Mouse (Mus musculus) c-Kit-positive CD71-positive TER-119-negative erythroid progenitor cells, embryonic 14.5 days (primary cell): ENCODE data around the gene Smarcc2.
"Not testable (repeated sequence)": the region's sequence is repeated elsewhere in the genome, so short reads cannot be mapped to it uniquely, and the experiment has no call there.

ENCODE experiments used
- DNase-seq: peaks from one replicate; pipeline ENCODE4 v3.0.0-alpha.2; 2013; ENCODE audit warnings: low read depth

Smarcc2 gene

DNA sequence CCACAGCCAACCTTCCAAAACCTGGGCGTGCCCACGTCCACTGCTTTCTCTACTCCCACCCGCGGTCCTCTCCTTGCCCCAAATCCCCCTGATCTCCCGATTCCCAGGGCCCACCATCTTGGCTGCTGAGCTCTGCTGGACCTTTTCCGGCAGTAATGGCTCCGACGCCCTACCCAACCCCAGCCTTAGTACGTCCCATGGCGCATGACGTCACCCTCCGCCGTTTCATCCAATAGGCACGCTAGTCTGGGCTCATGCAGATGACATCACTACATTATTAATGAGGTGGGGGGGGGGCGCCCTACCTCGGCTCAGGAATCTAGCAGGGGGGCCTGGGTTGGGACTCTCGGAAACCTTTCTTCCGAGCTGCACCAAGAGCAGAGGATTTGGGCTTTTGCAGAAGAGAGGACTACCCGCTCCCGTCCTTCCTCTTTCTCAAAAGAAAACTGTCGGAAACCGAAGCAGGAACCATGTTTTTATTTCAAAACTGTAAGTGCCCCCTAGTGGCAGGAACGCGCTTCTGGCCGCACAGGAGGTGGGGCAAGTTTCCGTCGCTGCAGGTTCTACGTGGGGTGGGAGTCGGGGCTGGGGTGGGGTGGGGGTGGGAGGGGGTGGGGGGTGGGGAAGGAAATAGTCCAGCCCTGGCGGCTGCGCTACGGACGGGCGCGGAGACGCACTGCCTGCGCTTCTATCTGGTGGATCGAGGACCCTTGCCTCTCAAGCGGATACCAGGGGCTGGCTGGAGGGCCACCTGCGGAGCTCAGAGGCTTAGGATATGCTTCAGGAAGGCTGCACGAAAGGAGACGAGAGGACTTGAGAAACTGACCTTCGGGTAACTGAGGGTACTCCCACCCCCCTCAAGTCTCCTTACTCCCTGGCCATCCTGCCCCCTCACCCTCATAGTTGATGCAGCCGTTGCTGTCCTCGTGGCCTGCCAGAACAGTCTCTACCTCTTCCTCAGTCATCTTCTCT, 34.9 kb downstream of the Smarcc2 start, which contains the start of gene Myl6:
Gene Myl6, minus strand, starts transcription at position 451 of the 972 bp plus-strand sequence.
- DNase-seq = peak; percentile 99

- no peak for DNase-seq
Measured at GRCm38 (mm10) chr10:128494667-128495245, 35.7 kb downstream of the Smarcc2 start.

DNA sequence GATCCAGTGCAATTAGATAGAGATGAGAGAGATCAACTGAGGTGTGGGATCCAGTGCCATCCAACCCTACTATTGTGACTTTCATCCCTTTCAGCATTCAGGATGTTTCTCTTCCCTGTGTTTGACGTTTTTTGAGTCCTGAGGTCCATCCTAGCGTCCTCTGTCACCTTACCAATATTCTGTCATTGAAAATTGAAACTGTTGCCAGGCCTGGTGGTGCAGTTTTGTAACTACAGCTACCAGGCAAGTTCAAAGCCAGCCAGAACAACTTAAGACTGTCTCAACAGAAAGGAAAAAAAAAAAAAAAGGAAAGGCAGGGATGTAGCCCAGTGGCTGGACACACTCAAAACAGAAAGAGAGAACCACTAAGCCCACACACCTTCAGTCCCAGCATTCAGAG, 36.2 kb downstream of the Smarcc2 start:
- DNase-seq = no peak

DNA sequence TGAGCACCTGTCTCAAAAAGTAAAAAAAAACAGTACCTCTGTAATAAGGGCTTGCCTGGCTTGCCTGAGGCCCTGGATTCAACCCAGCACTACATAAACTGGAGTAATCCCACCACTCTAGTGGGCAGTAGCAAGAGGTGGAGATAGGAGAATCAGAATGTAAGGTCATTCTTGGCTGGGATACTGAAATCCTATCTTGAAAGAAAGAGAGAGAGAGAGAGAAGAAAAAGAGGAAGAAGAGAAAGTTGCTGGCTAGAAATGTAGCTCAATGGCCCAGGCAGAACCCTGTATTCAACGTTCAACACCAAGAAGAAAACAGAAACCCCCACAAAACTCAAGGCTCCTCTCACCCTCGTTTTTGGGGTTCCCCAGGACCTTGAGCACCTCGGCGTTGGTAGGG, 36.9 kb downstream of the Smarcc2 start:
- no peak for DNase-seq

DNA sequence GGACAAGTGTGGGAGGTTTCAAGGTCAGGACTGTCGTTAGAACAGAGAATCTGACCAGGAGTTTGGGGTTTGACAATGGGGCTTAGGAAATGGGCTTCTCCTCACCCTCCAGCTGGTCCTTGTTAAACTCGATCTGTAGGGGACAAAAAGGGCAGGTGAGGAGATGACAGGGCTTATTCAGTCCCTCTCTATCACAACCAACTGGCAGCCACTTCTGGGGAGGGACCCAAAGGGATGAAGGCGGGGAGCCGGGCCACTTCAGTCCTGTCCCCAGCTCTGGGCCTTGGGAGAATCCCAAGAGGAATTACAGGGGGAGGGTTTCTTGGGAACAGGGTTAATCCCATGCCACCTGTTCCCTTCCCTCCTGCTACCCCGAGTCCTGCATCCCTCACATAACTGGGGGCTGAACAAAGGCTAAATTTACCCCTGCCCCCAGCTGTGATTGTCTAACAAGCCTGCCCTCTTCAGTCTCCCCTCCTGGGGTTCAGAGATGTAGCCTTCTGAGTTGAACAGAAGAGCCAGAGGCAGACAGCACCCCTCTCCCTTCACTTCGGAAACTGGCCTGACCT, 37.5 kb downstream of the Smarcc2 start:
- DNase-seq = no peak

DNA sequence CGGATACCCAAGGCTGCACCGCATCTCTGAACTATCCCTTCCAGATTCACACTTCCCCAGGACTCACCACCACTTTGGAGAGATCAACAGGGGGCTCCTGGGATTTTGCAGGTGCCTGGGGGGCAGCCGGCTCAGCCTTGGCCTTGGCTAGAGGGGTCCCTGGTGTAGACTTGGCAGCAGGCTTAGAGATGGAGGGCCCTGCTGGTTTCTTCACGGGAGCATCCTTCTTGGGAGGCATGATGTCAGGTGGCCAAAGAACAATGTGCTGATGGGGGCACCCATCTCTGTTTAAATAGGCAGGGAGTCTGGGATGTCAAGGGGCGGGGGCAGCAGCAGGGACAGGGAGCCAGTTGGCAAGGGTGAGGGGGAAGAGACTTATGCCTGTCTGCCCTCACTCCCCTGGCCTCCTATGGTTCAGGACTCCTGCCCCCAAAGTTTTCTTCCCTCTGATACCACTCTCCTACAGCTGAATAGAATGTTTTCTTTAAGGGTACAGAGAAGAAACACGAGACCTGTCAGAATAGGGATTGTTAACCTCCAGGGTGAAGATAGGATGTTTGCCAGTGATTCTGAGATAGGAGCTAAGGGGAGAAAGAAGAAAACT, 38.2 kb downstream of the Smarcc2 start:
- DNase-seq = no peak

- DNase-seq = peak; percentile 95
Measured at GRCm38 (mm10) chr10:128498590-128498989, 39.5 kb downstream of the Smarcc2 start, which contains the start of gene Myl6b. TSS of gene Myl6b (minus strand) at chr10:128498685.

DNA sequence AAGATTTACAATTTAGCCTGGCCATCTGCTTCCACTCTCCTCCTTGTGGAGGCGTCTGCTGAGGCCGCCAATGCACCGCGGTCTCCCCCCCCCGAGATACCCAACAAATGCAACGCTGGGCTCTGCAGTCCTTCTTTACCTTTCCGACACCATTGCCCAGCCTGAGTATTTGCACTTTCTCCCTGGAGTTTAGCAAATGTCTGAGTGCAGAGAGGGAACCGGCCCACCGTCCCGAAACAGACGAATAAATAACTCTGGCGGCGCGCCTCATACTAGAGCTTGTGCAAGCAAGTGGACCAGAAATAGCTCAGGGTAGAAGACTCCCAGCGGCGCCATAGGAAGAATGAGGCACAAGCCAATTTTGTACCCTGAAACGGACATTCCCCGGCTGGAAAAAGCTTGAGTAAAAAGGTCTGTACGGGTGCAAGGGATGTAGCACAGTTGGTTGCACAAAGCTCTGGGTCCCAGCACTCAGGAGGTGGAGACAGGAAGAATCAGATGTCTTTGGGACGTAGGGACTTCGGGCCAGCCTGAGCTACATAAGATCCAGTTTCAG, 40.1 kb downstream of the Smarcc2 start:
- DNase-seq = no peak

DNA sequence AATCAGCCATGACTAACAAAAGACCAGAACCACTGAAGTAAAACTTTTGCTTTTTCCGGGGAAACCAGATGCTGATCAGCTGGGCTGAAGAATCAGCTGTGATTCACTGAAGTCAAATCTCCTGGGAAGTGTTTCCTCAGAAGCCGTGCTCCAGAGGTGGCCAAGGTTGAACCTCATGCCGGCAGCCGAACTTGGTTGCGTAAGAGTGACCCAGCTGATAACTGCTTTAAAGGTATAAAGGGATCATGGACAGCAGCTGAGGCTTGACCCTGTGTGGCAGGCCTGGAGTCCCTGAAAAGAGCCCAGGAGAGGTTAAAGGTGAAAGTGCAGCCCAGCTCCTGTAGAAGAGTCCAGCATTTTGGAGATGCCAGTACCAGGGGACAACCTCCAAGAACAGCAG, 43.3 kb downstream of the Smarcc2 start:
- DNase-seq = no peak

DNA sequence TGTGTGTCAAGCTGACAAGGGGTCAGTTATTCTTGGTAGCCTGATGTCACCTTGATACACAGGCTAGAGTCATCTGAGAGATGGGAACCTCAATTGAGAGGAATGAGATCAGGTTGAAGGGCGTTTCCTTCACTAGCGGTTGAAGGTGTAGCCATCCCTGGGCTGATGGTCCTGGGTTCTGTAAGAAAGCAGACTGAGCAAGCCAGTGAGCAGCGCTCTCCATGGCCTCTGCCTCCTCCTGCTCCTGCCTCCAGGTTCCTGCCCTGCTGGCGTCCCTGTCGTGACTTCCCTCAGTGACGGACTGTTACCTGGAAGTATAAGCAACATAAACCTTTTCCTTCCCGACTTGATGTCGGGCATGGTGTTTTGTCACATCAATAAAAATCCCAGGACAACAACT, 44.5 kb downstream of the Smarcc2 start:
- DNase-seq = no peak

GRCm38 (mm10) chr10:128504012-128504411, 45.0 kb downstream of the Smarcc2 start:
- no peak for DNase-seq

- DNase-seq = no peak
Measured at GRCm38 (mm10) chr10:128504641-128505370, 45.8 kb downstream of the Smarcc2 start.

GRCm38 (mm10) chr10:128505371-128505667, 46.3 kb downstream of the Smarcc2 start:
- not testable (repeated sequence) for DNase-seq

GRCm38 (mm10) chr10:128505974-128506373, 46.9 kb downstream of the Smarcc2 start:
- DNase-seq = no peak

- no peak for DNase-seq
Measured at GRCm38 (mm10) chr10:128508260-128508659, 49.2 kb downstream of the Smarcc2 start.

DNA sequence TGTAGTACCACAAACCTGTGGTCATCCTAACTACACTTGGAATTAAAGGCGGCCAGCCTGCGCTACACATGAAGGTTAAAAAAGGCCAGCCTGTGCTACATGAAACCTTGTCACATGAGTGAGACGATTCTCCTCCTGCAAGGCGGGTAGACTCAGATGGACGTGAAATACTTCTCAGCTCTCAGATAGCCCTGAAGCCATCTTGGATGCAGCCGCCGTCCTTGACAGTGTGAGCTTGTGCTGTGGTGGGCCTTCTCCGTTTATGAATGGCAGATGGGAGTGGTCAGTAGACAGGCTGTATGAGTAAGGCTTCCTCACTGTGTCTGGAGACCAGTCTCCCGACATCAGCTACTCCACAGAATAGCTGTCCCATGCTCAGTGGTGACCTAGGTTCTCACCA, 50.2 kb downstream of the Smarcc2 start:
- no peak for DNase-seq

DNA sequence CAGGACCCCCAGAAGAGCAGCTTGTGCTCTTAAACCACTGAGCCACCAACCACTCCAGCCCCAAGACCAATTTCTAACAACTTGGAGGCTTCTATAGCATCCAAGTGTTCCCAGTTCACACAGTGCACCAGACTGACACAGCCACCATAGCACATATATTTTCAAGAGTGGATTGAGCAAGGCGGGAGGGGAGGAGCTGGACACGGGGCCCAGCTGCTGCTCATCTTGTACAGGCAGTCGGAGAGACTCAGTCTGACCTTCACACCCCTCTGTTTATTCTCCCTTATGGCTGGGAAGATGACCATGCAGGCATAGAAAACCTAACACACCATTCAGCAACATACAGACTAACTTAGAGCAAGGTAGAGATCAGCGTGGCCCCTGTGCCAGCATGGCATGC, 50.8 kb downstream of the Smarcc2 start:
- DNase-seq = no peak

- no peak for DNase-seq
Measured at GRCm38 (mm10) chr10:128510301-128510700, 51.3 kb downstream of the Smarcc2 start.

GRCm38 (mm10) chr10:128511189-128511588, 52.1 kb downstream of the Smarcc2 start:
- no peak for DNase-seq

DNA sequence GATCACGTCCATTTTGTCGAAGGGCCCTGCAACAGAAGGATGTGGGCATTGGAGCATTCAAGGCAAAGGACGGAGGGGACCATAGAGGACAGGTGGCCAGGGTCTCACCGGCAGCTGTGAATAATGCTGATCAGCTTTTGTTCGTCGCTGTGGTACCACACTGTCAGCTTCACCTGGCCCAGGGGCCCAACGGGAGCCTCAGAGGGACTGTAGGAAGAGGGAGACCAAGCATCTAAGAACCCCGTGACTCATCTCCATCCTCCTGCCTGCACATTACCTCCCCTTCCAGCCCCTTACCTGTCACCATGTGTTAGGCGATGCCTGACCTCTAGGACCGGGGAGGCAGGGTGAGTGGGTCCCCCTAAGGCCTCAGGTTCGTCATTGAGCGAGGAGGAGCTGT, 52.7 kb downstream of the Smarcc2 start:
- DNase-seq = no peak

- DNase-seq = no peak
Measured at GRCm38 (mm10) chr10:128515044-128515443, 56.0 kb downstream of the Smarcc2 start.

- DNase-seq = no peak
Measured at GRCm38 (mm10) chr10:128516029-128516428, 57.0 kb downstream of the Smarcc2 start.
